Mouse (Mus musculus): ENCODE data around the gene Tmtc1.

The Tmtc1 gene

GRCm38 (mm10) chr6:148234105-148234828, 209.9 kb downstream of the Tmtc1 start:
- DNase-seq: no peak

- no peak for DNase-seq
Measured at GRCm38 (mm10) chr6:148227542-148227941, 216.6 kb downstream of the Tmtc1 start.

GRCm38 (mm10) chr6:148222686-148223085, 221.5 kb downstream of the Tmtc1 start:
- no peak for DNase-seq

GRCm38 (mm10) chr6:148218235-148219076, 225.7 kb downstream of the Tmtc1 start:
- DNase-seq: no peak

GRCm38 (mm10) chr6:148216752-148217151, 227.4 kb downstream of the Tmtc1 start:
- no peak for DNase-seq

GRCm38 (mm10) chr6:148214765-148215164, 229.4 kb downstream of the Tmtc1 start:
- peak; percentile 72 for DNase-seq

- peak; percentile 100 for DNase-seq
Measured at GRCm38 (mm10) chr6:148211897-148212680, 232.1 kb downstream of the Tmtc1 start, which contains the start of gene Ergic2. Gene Ergic2, minus strand, starts transcription at chr6:148212374.

- no peak for DNase-seq
Measured at GRCm38 (mm10) chr6:148211391-148211876, 232.8 kb downstream of the Tmtc1 start.

- DNase-seq: no peak
Measured at GRCm38 (mm10) chr6:148207522-148207921, 236.7 kb downstream of the Tmtc1 start.

GRCm38 (mm10) chr6:148205134-148205533, 239.1 kb downstream of the Tmtc1 start:
- no peak for DNase-seq

- DNase-seq: no peak
Measured at GRCm38 (mm10) chr6:148199729-148200128, 244.5 kb downstream of the Tmtc1 start.

GRCm38 (mm10) chr6:148199177-148199576, 245.0 kb downstream of the Tmtc1 start:
- no peak for DNase-seq

- no peak for DNase-seq
Measured at GRCm38 (mm10) chr6:148193972-148194701, 250.1 kb downstream of the Tmtc1 start.

- no peak for DNase-seq
Measured at GRCm38 (mm10) chr6:148185694-148186093, 258.5 kb downstream of the Tmtc1 start.

All from embryo, embryonic 11 days (tissue).